Mouse (Mus musculus): ENCODE results near the gene C8b.

C8b gene

GRCm38 (mm10) chr4:104813617-104814016 is 47.5 kb downstream of the C8b start:
- no peak for DNase-seq

DNA sequence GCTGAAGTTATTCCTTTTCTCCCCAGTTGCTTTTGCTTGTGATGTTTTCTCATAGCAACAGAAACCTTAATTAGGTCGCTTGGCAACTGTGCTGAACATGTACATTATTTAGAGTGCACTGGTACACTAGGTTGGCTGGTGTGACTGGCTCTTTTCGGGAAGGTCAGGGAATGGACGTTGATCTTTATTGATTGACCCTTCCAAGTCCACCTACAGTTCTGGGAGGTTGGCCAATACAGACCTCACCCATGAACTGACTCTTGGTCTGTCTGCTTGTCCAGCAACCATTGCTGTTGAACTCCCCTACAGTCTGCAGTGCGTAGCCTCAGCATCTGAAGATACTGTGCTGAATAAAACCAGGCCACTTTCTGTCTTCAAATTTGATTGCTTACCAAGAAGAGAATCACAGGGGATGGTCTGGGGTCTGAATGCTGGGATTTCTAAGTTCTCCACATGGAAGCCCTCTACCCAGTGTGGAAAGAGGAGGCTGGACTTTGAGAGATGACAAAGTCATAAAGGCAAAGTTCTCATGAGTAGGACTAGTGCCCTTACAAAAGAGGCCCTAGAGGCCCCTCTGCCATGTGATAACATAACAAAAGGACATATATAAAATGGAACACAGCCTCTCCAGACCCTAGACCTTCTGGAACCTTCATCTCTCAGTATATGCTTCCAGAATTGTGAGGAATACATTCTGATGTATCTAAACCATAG is 50.6 kb downstream of the C8b start:
- DNase-seq, result no peak

DNA sequence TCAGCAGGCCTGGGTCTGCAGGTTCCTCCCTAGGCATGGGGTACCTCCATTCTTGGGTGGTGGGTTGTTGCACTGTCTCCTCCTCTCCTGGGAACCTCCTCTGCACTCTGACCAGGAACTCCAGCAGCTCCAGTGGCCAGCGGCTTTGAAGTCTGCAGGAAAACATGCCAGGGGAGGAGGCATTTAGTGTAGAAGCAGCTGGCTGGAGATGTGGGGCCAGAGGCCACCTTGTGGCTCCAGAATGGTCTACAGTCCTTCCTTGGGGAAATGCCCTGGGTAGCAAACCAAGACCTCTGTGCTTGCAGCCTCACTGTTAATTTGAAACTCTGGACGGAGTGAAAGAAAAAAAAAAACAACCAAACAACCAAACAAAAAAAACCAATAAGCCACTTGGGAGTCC is 51.4 kb downstream of the C8b start:
- no peak for DNase-seq

DNA sequence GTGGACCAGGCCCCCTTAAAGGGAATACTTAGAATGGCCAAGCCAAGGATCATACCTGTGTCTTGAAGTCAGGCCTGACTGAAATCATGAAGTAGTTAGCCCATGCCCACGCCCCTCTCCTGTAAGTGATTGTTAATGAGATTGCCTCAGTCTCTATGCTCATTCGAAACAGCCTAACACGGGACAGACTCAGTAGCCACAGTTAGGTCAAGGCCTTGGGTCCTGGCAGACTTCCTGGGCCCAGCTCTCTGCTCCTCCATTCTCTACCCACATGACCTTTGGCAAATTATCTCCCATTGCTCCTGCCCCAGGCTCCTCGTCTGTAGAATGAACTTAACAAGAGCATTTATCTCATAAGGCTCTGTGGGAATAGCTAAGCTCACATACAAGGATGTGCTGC is 52.9 kb downstream of the C8b start:
- DNase-seq, result no peak

DNA sequence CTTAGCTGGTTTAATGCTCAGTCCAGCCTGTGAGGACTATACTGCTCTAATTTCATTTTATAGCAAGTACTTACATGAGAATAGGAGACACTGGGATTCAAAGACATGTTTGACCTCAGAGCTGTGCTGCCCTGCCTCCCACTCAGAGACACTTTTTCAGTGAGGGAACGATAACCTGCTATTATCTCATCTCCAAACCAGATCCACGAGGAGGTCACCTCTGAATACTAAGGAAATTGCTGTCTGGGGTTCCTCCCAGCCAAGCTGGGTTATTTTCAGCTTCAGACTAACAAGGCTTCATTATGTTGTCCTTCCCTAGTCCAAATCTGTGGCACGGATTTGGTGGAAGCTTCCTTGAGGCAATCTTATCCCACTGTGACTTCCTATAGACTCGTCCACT is 53.8 kb downstream of the C8b start:
- no peak for DNase-seq

DNA sequence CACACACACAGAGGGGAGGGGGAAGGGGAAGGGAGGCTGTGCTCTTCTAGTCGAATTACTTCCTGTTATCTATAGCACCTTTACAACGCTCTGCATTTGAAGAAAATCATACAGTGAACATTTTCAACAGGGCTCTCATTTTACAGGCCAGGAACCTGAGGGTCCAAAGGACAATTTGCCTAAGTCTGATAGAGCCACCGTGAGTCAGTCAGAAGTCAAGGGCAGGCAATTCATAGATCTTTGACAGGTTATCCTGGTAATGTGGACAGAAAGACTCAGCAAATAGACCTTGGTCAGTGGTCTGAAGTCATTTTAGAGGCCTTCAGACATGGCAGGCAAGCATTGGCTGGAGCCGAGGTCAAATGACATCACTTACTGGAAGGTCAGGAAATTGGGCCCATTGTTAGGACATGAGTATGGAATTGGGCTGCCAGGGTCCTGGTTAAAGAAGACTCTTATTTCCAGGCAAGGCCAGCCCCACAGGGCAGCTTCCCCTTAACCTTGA is 57.5 kb downstream of the C8b start:
- DNase-seq, result no peak

DNA sequence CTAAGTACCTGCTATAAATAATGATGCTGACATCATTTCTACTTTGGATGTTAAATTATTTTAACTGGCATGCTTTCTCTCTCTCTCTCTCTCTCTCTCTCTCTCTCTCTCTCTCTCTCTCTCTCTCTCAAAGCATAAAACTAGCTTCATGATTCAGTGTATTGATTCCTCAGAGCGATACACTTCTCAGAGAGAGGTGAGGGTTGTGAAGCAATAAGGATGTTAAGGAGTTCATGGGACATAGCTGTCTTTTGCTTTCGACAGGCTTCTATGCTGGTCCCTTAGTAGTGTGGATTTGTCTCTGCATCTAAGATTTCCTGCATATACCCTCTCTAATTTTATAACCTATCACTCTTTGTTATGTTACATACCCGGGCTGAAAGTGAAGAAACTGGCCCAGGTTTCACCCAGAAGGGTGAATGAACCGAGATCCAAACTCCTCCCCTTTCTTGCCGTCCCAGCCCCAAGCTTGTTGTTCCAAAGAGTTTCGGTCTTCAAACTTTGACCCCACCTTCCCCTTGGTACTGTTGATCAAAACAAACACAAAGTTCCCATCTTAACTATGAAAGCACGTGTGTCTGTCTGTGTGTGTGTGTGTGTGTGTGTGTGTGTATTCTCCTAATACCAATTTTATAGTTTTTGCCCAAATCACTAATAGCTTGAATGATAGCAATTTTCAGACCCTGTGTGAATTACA is 58.4 kb downstream of the C8b start:
- DNase-seq, result peak; percentile 58 to 70

DNA sequence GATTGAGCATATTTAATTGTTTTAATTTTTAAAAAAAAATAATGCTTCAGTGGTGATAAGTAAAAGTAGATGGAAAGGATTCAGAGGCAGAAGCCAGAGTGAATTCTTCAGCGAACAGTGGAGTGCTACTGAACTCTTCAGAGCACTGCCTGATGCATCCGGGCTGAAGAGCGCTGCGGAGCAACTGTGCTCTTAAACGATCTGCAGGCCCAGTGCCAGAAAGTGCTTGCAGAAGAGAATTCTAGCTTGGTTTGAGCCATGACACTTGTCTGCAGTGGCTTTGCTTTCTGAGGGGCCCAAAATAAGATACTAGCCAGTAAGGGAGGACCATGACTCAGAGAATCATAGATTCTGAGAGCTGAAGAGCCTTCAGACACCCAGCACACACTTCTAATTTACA is 62.8 kb downstream of the C8b start:
- DNase-seq, result no peak

- no peak for DNase-seq
These were observed 69.0 kb downstream of the C8b start for GRCm38 (mm10) chr4:104835096-104835495.

DNA sequence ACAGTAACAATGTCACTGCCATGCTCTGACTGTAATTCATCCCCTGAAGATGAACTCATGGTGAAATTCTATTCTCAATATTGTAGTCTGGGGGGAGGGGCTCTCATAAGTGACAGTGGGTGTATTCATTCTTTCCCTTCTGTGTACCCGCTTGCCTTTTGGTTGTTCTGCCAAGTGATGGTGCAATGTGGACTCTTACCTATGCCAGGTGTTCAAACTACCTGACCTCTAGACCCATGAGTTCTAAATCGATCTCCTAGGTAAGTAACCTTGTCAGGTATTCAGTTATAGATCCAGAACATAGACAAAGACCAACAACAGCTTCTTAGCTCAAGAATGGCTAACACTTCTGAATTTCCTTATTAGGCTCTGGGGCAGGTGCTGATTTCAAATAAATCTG is 72.2 kb downstream of the C8b start:
- no peak for DNase-seq

GRCm38 (mm10) chr4:104842204-104842603 is 76.1 kb downstream of the C8b start:
- DNase-seq, result no peak

- no peak for DNase-seq
These were observed 77.4 kb downstream of the C8b start for GRCm38 (mm10) chr4:104843546-104843945.
